9 mouse cellular contexts compared by ENCODE assay signal in genomic region chr6:29240806-29241205, GRCm38 (mm10). TPM values are rescaled to one million over a fixed set of nuclear protein-coding genes. Genes with fewer than 3 reads are reported as not detected.
DNase-seq lines count a peak whose midpoint lies in the region; ATAC-seq and TF ChIP-seq lines count a peak whose summit lies in the region.
"Had no signal": no experiment of that assay in that cellular context is flagged by ENCODE, and none has a peak within 500 bp of the region (broad histone marks: within the 10 kb centered on the region; RNA-seq: fewer than 3 reads in every experiment).

No protein-coding gene starts in this region.

- H3K4me3 ChIP-seq in left cerebral cortex, adult 2 months, result no peak overlapping the region
- no peak overlapping the region for H3K4me3 ChIP-seq in G1E (ENCODE audit: low read depth, low read length)
- H3K4me3 ChIP-seq: lung, embryonic 15.5 days had no signal

- no peaks in the 10 kb centered on the region for H3K9me3 ChIP-seq in G1E (replicated peaks)
- H3K9me3 ChIP-seq: lung, embryonic 15.5 days had no signal

- no peaks in the 10 kb centered on the region for H3K36me3 ChIP-seq in G1E (replicated peaks)
- H3K36me3 ChIP-seq: lung, embryonic 15.5 days had no signal

- peaks cover 15% of the 10 kb centered on the region for H3K27me3 ChIP-seq in G1E (ENCODE audit: insufficient read depth, low read length)
- H3K27me3 ChIP-seq: lung, embryonic 15.5 days had no signal

- no peak overlapping the region for H3K27ac ChIP-seq in left cerebral cortex, adult 2 months
- H3K27ac ChIP-seq: lung, embryonic 15.5 days had no signal

- TF ChIP-seq CTCF in left cerebral cortex, adult 2 months (IDR thresholded peaks at IDR 0.05), result peak; percentile 72
- TF ChIP-seq CTCF in G1E (IDR thresholded peaks at IDR 0.05; ENCODE audit: low read depth, low read length), result peak; percentile 86

- ATAC-seq in G1E (ENCODE audit: extremely low read depth, insufficient number of reproducible peaks, low FRiP score, poor library complexity, severe bottlenecking), result no peak
- peak; percentile 66 for ATAC-seq in neutrophil, adult 5-6 weeks (ENCODE audit: extremely low read depth, insufficient number of reproducible peaks, low FRiP score, poor library complexity, severe bottlenecking)
- ATAC-seq in erythroid progenitor cell, adult 5-6 weeks (replicated peaks; ENCODE audit: low FRiP score, poor library complexity, severe bottlenecking), result no peak

- intact Hi-C loops in left cerebral cortex, adult 2 months (cut with DNase I), result loop anchor here (1.0 to 2.0 kb wide), 3 partner anchors 36 to 70 kb away; no protein-coding TSS in a partner anchor

- peak; percentile 16 to 35 for DNase-seq in left cerebral cortex, adult 2 months (ENCODE audit: extremely low spot score in 1 of 2, low spot score in 2 of 2)
- DNase-seq in left cerebral cortex, adult 8-10 months (ENCODE audit: low spot score in 2 of 2), result no peak
- DNase-seq in G1E (ENCODE audit: low spot score), result peak; percentile 26
- DNase-seq in c-Kit-positive CD71-negative TER-119-negative erythroid progenitor cells, embryonic 14.5 days (ENCODE audit: low read depth), result peak; percentile 61
- peak; percentile 41 for DNase-seq in gastrocnemius, postnatal 10 days
- peak; percentile 15 for DNase-seq in layer of hippocampus, adult 9-11 months

- H3K4me1 ChIP-seq in G1E (ENCODE audit: insufficient read depth, low read depth, low read length), result no peaks in the 10 kb centered on the region

RNA-seq across cellular contexts. Expression of gene Impdh1, which starts 24.6 kb away (rescaled TPM):
- 10 to 100 TPM; 57.1 to 62.7 TPM for total RNA-seq in left cerebral cortex, adult 2 months (2021)
- total RNA-seq in left cerebral cortex, adult 8-10 months (2022), result 10 to 100 TPM; 52.5 to 72.2 (median 59.0) TPM
- total RNA-seq in G1E (2014; fragmentation: Nextera tagmentation) (2.6 and 2.9 TPM in 2 replicates), G1E (2017) (7.2 and 9.2 TPM in 2 replicates)
- 40.6 and 55.1 TPM in 2 replicates for polyA plus RNA-seq in G1E (2012)
- total RNA-seq in gastrocnemius, postnatal 10 days (2021), result 10 to 100 TPM; 23.4 to 24.7 TPM
- 17.1 and 18.2 TPM in 2 replicates for total RNA-seq in neutrophil, adult 5-6 weeks (2017)
- total RNA-seq in erythroid progenitor cell, adult 5-6 weeks (2015; ENCODE audit: low replicate concordance), result 4.2 and 20.9 TPM in 2 replicates
- 2.9 and 11.0 TPM in 2 replicates for total RNA-seq in erythroid progenitor cell, adult 5-6 weeks (2017; ENCODE audit: low replicate concordance)

RNA-seq across cellular contexts. Expression of gene Hilpda, which starts 31.5 kb away (rescaled TPM):
- total RNA-seq in left cerebral cortex, adult 2 months (2021), result 1 to 10 TPM; 8.0 to 9.1 TPM
- 1 to 10 TPM; 5.2 to 8.6 (median 6.1) TPM for total RNA-seq in left cerebral cortex, adult 8-10 months (2022)
- 7.8 and 16.3 TPM in 2 replicates for total RNA-seq in G1E (2014; fragmentation: Nextera tagmentation)
- 31.1 and 34.4 TPM in 2 replicates for total RNA-seq in G1E (2017)
- polyA plus RNA-seq in G1E (2012), result 36.0 and 43.0 TPM in 2 replicates
- total RNA-seq in gastrocnemius, postnatal 10 days (2021), result 1 to 10 TPM; 6.9 to 8.8 TPM
- 1.7 and 4.4 TPM in 2 replicates for total RNA-seq in neutrophil, adult 5-6 weeks (2017)
- total RNA-seq in erythroid progenitor cell, adult 5-6 weeks (2015; ENCODE audit: low replicate concordance), result 1.7 and 2.2 TPM in 2 replicates
- total RNA-seq in erythroid progenitor cell, adult 5-6 weeks (2017; ENCODE audit: low replicate concordance), result 0.90 and 6.9 TPM in 2 replicates

RNA-seq across cellular contexts. Expression of gene Fam71f2, which starts 38.6 kb away (rescaled TPM):
- under 1 TPM; 0.38 to 0.72 TPM for total RNA-seq in left cerebral cortex, adult 2 months (2021)
- under 1 TPM in 3 of 4 experiments, not detected in 1; 0.57 to 0.68 (median 0.67) TPM for total RNA-seq in left cerebral cortex, adult 8-10 months (2022)
- total RNA-seq in G1E (2014; fragmentation: Nextera tagmentation), result 1.7 and 4.4 TPM in 2 replicates
- total RNA-seq in G1E (2017), result 0.33 and 0.70 TPM in 2 replicates
- not detected in 2 replicates for polyA plus RNA-seq in G1E (2012)
- under 1 TPM in 1 of 2 experiments, not detected in 1; 0.27 TPM for total RNA-seq in gastrocnemius, postnatal 10 days (2021)
- total RNA-seq in neutrophil, adult 5-6 weeks (2017), result 1.4 TPM in 1 of 2 replicates, not detected in the other
- not detected in 2 replicates for total RNA-seq in erythroid progenitor cell, adult 5-6 weeks (2015; ENCODE audit: low replicate concordance)
- not detected in 2 replicates for total RNA-seq in erythroid progenitor cell, adult 5-6 weeks (2017; ENCODE audit: low replicate concordance)

Comparison
In these comparisons a context has a peak if more than half of its experiments do, and no peak if none do; other contexts are left out.
1. DNase-seq: peak in left cerebral cortex, adult 2 months (2 of 2), G1E (single experiment), c-Kit-positive CD71-negative TER-119-negative erythroid progenitor cells, embryonic 14.5 days (single experiment), gastrocnemius, postnatal 10 days (single experiment) and layer of hippocampus, adult 9-11 months (single experiment); none in left cerebral cortex, adult 8-10 months (0 of 2).